Mouse (Mus musculus): ENCODE measurements around the gene Eea1.
"Not testable (repeated sequence)": the region's sequence is repeated elsewhere in the genome, so short reads cannot be mapped to it uniquely, and the experiment has no call there.

Eea1 gene

GRCm38 (mm10) chr10:95940046-95940900 is at the start of gene Eea1:
Eea1 (plus strand) TSS chr10:95940650.
- peak; percentile 92 for DNase-seq (ENCODE audit: low spot score)

GRCm38 (mm10) chr10:95891214-95891960 is 49.1 kb upstream of the Eea1 start:
- DNase-seq (ENCODE audit: low spot score): no peak

GRCm38 (mm10) chr10:95892132-95892531 is 48.3 kb upstream of the Eea1 start:
- DNase-seq (ENCODE audit: low spot score): no peak

- DNase-seq (ENCODE audit: low spot score): no peak
These were observed 47.0 kb upstream of the Eea1 start for GRCm38 (mm10) chr10:95893291-95893932.

- DNase-seq (ENCODE audit: low spot score): peak; percentile 9
These were observed 46.2 kb upstream of the Eea1 start for GRCm38 (mm10) chr10:95894036-95894855.

GRCm38 (mm10) chr10:95894856-95895386 is 45.5 kb upstream of the Eea1 start:
- peak; percentile 75 for DNase-seq (ENCODE audit: low spot score)

- DNase-seq (ENCODE audit: low spot score): peak; percentile 29
These were observed 41.8 kb upstream of the Eea1 start for GRCm38 (mm10) chr10:95898471-95899154.

GRCm38 (mm10) chr10:95904668-95905067 is 35.8 kb upstream of the Eea1 start:
- DNase-seq (ENCODE audit: low spot score): no peak

GRCm38 (mm10) chr10:95909246-95909909 is 31.1 kb upstream of the Eea1 start:
- no peak for DNase-seq (ENCODE audit: low spot score)

- no peak for DNase-seq (ENCODE audit: low spot score)
These were observed 29.4 kb upstream of the Eea1 start for GRCm38 (mm10) chr10:95911016-95911415.

- DNase-seq (ENCODE audit: low spot score): no peak
These were observed 25.8 kb upstream of the Eea1 start for GRCm38 (mm10) chr10:95914434-95915174.

- no peak for DNase-seq (ENCODE audit: low spot score)
These were observed 21.7 kb upstream of the Eea1 start for GRCm38 (mm10) chr10:95918716-95919115.

GRCm38 (mm10) chr10:95923263-95924217 is 16.9 kb upstream of the Eea1 start:
- peak; percentile 59 for DNase-seq (ENCODE audit: low spot score)

GRCm38 (mm10) chr10:95933631-95934030 is 6.8 kb upstream of the Eea1 start:
- not testable (repeated sequence) for DNase-seq (ENCODE audit: low spot score)

- DNase-seq (ENCODE audit: low spot score): no peak
These were observed 684 bp downstream of the Eea1 start for GRCm38 (mm10) chr10:95940901-95941767.

GRCm38 (mm10) chr10:95941768-95942425 is 1.4 kb downstream of the Eea1 start:
- no peak for DNase-seq (ENCODE audit: low spot score)

- no peak for DNase-seq (ENCODE audit: low spot score)
These were observed 4.6 kb downstream of the Eea1 start for GRCm38 (mm10) chr10:95945086-95945485.

All from layer of hippocampus, adult 11-12 months (tissue).